Mouse (Mus musculus): ENCODE measurements at regions not wholly inside any gene's neighbourhood (a gene's known extent, or its start where the extent isn't known, plus 50 kb on each side); places are given as distances from the start of the nearest gene placed in this dataset.

GRCm38 (mm10) chr7:55710872-55711558, 57.0 kb upstream of the Siglech start:
- peak in 1 of 2 experiments; percentile 14 for DNase-seq

Data from lung, postnatal 4 days (tissue).